Mouse (Mus musculus) stomach, embryonic 16.5 days (tissue): ENCODE results near the gene Cd209g. TPM values are rescaled to one million over a fixed set of nuclear protein-coding genes. Genes with fewer than 3 reads are reported as not detected.
"Not testable (repeated sequence)": the region's sequence is repeated elsewhere in the genome, so short reads cannot be mapped to it uniquely, and the experiment has no call there.

Experiments used
- ATAC-seq: fragments of 200-750 bp; cut with Nextera tagmentation; 2 replicates; pipeline ENCODE4 v1.8.0; 2017; ENCODE audit warnings: moderate number of reproducible peaks, moderate TSS enrichment; ENCODE audit not compliant: insufficient read depth, low FRiP score
- H3K27ac ChIP-seq: fragments of 300-500 bp; sonication (generic); 2 replicates; pipeline ENCODE4 v1.5.1; 2014; ENCODE audit warnings: low read length
- H3K27me3 ChIP-seq: fragments of 300-500 bp; sonication (generic); 2 replicates; pipeline ENCODE4 v1.6.1; 2014; ENCODE audit warnings: low read length, control low read depth, mixed read lengths; ENCODE audit not compliant: control insufficient read depth, insufficient read depth
- H3K36me3 ChIP-seq: fragments of 300-500 bp; sonication (generic); 2 replicates; pipeline ENCODE4 v1.6.1; 2014; ENCODE audit warnings: low read length; ENCODE audit not compliant: control insufficient read depth, insufficient read depth
- H3K4me1 ChIP-seq: fragments of 300-500 bp; sonication (generic); 2 replicates; pipeline ENCODE4 v1.6.1; 2014; ENCODE audit warnings: low read length, control low read depth, mixed read lengths; ENCODE audit not compliant: control insufficient read depth, insufficient read depth
- H3K4me2 ChIP-seq: fragments of 300-500 bp; sonication (generic); 2 replicates; pipeline ENCODE4 v1.6.1; 2014; ENCODE audit warnings: low read depth, low read length, mixed read lengths
- H3K4me3 ChIP-seq: fragments of 300-500 bp; sonication (generic); replicated peaks from 2 replicates; pipeline ENCODE4 v1.5.1; 2014; ENCODE audit warnings: mild to moderate bottlenecking, low read length
- H3K9ac ChIP-seq: fragments of 300-500 bp; sonication (generic); 2 replicates; pipeline ENCODE4 v1.6.1; 2014; ENCODE audit warnings: low read length
- H3K9me3 ChIP-seq: fragments of 300-500 bp; sonication (generic); replicated peaks from 2 replicates; pipeline ENCODE4 v1.6.1; 2016; ENCODE audit warnings: low read length, control low read depth; ENCODE audit not compliant: control insufficient read depth
- WGBS: fragments of 180-500 bp; shearing (Covaris S2); extraction: QIAGEN DNeasy Blood & Tissue Kit; methylation state at CpG from one replicate; pipeline ENCODE4 v1.1.7; 2014; 5-methylcytosine and 5-hydroxymethylcytosine counted together
- polyA plus RNA-seq: library from polyadenylated mRNA; unstranded; fragments of >200 nt; fragmentation: Nextera tagmentation; extraction: Ambion mirVana; gene quantifications from 2 replicates; pipeline ENCODE4 v1.2.1, GENCODE M21; 2015

Cd209g gene
- not detected in 2 replicates for polyA plus RNA-seq

DNA sequence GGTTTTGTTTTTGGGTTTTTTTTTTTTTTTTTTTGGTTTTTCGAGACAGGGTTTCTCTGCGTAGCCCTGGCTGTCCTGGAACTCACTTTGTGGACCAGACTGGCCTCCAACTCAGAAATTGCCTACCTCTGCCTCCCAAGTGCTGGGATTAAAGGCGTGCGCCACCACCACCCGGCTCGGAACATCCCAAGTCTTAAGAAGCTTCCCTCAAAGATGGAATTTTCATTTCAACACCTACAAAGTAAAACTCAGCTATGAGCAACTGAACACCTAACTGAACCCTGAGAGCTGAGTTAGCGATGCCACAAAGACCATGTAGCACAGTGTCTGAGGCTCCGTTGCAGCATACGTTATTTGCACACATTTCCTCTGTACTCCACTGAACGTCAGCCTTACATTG lies at the start of gene Cd209g:
Gene Cd209g (plus strand): TSS at position 301 of the 400 bp plus-strand sequence.
- no peaks in the 10 kb centered on the region for H3K9me3 ChIP-seq
- WGBS: 92% methylated on average over 10 of the region's 10 CpGs

DNA sequence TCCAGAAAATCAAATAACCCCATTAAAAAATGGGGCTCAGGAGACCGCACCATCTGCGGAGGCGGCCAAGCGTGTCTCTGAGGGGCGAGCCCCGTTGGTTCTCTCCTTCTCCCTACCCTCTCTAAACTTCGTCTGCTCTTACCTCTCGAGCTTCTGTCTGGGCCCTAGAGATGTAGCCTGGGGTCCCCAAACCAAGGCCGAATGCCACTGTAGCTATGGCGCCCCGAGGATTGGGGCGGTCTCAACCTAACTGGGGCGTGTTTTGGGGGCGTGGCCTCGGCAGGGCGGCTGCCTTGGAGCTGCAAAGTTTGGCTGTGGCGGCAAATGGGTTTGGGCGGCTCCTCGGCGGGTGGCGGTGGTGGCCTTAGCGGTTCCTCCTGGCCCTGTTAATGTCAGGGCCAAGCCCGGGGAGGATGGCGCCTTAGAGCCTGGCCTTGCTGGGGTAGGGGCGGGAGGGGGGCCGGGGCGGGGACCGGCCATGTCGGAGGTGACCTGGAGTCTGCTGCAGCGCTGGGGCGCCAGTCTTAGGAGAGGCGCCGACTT lies 46.6 kb upstream of the Cd209g start:
- H3K36me3 ChIP-seq, H3K27ac ChIP-seq, H3K4me2 ChIP-seq, H3K9me3 ChIP-seq, H3K9ac ChIP-seq, H3K4me3 ChIP-seq, H3K4me1 ChIP-seq, H3K27me3 ChIP-seq: not testable (repeated sequence)
- 44% methylated on average over 32 of the region's 33 CpGs for WGBS
- peak; percentile 21; the same call in 1 of the 2 replicates for ATAC-seq

More for the DNA sequence above, at the start of gene Cd209g:
- Histone ChIP-seq H3K4me3 (no peak within 1 kb of the TSS), H3K9ac (no peak within 1 kb of the TSS), H3K4me2 (no peak within 1 kb of the TSS), H3K4me1 (no peaks in the 10 kb centered on the region), H3K27ac (no peak within 1 kb of the TSS), H3K36me3 (no peaks in the 10 kb centered on the region), H3K27me3 (no peaks in the 10 kb centered on the region)
- no peak for ATAC-seq

DNA sequence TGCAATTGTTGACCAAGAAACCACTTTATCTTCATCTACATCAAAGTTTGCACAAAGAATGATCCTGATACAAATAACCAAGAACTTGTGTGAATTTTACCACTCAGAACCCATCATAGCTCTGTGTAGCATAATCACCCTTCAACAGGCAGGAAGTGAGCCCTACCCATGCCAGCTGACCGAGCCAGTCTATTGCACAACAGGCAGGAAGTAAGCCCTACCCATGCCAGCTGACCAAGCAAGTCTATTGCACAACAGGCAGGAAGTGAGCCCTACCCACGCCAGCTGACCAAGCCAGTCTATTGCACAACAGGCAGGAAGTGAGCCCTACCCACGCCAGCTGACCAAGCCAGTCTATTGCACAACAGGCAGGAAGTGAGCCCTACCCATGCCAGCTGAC lies 45.4 kb upstream of the Cd209g start:
- H3K27ac ChIP-seq, ATAC-seq, H3K9ac ChIP-seq, H3K4me3 ChIP-seq, H3K4me1 ChIP-seq, H3K4me2 ChIP-seq, H3K27me3 ChIP-seq, H3K36me3 ChIP-seq, H3K9me3 ChIP-seq: not testable (repeated sequence)
- 72% methylated on average over 3 of the region's 3 CpGs for WGBS

DNA sequence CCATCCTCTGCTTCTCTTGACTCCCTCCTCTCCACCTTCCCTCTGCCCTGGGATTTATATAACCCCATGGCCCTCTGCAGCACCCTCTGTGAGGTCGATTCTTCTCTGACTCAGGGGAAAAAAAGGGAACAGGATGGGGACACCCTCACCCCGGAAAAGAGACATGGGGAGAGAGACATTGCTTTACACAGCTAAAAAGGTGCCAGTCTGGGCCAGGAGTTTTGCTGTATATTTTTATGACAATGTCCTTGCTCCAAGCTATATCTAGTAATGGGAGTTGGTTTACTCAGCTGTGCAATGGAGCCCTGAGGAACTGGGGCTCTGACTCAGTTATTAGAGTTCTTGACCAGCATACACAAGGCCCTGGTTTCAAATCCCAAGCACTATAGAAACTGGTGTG lies 28.2 kb upstream of the Cd209g start, which contains the start of gene Cd209f:
Gene Cd209f (minus strand): TSS at position 101 of the 400 bp plus-strand sequence.
- H3K27me3 ChIP-seq: not testable (repeated sequence)

DNA sequence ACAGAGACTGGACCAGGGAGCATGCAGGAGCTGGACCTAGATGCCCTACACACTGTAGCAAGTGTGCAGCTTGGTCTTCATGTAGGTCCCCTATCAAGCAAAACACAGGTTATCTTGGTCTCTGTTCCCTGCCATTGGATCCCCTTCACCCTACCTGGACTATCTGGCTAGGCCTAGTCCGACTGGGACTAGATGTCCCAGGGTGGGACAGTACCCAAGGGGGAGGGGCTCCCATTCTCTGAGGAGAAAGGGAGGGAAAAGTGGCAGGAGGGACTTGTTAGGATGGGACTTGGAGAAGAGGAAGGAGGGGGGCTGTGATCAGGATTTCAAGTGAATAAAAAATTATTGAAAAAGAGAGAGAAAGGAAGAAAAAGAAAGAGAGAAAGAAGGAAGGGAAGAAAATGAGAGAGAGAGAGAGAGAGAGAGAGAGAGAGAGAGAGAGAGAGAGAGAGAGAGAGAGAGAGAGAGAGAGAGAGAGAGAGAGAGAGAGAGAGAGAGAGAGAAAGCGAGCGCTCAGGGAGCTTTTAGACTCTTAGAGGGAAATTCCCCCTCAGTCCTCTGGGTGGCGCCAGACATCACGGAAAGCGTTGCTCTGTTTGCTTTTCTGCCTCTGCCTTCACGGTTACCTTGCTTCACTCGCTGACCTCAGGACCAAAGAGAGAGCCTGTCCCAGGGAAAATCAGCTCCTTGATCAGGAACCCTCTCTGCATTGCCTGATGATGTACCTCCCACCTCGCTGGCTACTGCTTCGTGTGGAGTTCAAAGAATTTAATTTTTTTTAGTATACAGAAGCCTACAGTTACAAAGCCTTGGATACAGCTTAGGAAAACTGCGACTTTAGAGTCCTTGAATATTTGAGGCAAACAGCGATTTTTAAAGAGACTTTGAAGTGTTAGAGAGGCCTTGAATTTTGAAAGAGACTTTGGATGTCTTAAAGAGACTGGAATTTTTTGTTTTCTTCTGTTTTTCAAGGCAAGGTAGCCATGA lies 6.1 kb downstream of the Cd209g start:
- H3K4me1 ChIP-seq: no peaks in the 10 kb centered on the region
- ATAC-seq: 0 out of 2 replicates have a peak, but pooled peaks have one; percentile 21
- no peaks in the 10 kb centered on the region for H3K36me3 ChIP-seq
- WGBS: 12% methylated on average over 12 of the region's 12 CpGs
- no peak overlapping the region for H3K9ac ChIP-seq
- H3K9me3 ChIP-seq: 0 out of 2 replicates have a peak, but pooled peaks cover 3% of the 10 kb centered on the region
- H3K4me3 ChIP-seq: no peak overlapping the region
- H3K27ac ChIP-seq: no peak overlapping the region
- no peaks in the 10 kb centered on the region for H3K27me3 ChIP-seq
- no peak overlapping the region for H3K4me2 ChIP-seq

More for the DNA sequence above, 28.2 kb upstream of the Cd209g start, which contains the start of gene Cd209f:
- H3K27ac ChIP-seq, H3K36me3 ChIP-seq, ATAC-seq, H3K4me1 ChIP-seq, H3K9me3 ChIP-seq, H3K4me3 ChIP-seq, H3K4me2 ChIP-seq, H3K9ac ChIP-seq: not testable (repeated sequence)
- WGBS: 79% methylated on average over 1 of the region's 2 CpGs

DNA sequence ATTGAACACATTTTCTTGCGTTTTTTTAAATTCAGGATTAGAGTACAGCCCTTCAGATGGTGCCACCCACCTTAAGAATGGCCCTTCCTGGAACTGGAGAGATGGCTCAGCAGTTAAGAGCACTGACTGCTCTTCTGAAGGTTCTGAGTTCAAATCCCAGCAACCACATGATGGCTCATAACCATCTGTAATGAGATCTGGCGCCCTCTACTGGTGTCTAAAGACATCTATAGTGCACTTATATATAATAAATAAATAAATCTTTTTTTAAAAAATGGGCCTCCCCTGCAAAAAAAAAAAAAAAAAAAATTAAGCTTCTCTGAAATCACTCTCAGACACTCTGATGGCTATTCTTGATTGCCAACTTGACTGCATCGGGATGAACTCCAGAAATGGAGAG lies 7.8 kb downstream of the Cd209g start:
- H3K27ac ChIP-seq: no peak overlapping the region
- no peak for ATAC-seq
- H3K4me1 ChIP-seq: no peaks in the 10 kb centered on the region
- no peak overlapping the region for H3K4me3 ChIP-seq
- no peaks in the 10 kb centered on the region for H3K27me3 ChIP-seq
- WGBS: 59% methylated on average over 3 of the region's 3 CpGs
- no peaks in the 10 kb centered on the region for H3K36me3 ChIP-seq
- no peak overlapping the region for H3K4me2 ChIP-seq
- H3K9ac ChIP-seq: no peak overlapping the region
- 0 out of 2 replicates have a peak, but pooled peaks cover 3% of the 10 kb centered on the region for H3K9me3 ChIP-seq

DNA sequence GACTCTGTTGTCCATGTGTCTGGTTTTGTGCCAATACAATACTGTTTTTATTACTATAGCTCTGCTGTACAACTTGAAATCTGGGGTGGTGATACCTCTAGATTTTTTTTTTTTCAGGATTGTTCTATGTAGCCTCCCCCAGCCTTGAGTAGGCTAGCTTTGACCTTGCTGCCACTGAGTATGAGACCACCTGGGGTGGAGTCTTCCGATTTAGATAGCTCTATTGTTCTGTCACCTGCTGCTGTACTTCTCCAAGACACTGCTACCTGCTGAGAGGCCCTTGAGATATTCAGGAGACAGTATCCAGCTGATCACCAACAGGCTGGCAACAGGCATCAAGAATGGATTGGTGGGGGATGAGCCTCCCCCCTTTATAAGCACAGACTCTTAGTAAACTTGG lies 13.4 kb downstream of the Cd209g start:
- ATAC-seq: no peak
- Histone ChIP-seq H3K4me2 (no peak overlapping the region), H3K4me3 (no peak overlapping the region), H3K27ac (no peak overlapping the region), H3K36me3 (no peaks in the 10 kb centered on the region), H3K9ac (no peak overlapping the region), H3K27me3 (no peaks in the 10 kb centered on the region), H3K4me1 (no peaks in the 10 kb centered on the region), H3K9me3 (0 out of 2 replicates have a peak, but pooled peaks cover 3% of the 10 kb centered on the region)
- WGBS: 53% methylated on average over 1 of the region's 1 CpGs

DNA sequence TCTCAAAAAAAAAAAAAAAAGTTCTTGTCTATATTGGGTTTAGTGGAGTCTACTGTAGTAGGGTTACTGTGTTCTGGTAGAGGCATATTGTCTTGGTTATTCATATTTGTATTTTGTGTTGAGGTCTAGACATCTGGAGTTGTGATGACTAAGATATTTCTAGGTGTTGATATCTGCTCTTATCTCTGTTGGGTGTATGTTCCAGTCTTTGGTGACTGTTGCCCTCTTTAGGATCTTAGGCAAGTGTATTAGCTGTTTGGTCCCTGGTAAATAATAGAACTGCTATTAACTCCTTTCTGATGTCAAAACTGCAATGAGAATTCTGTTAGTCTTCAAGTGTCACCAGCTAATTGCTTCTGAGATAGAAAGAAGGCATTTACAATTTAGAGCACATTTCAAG lies 21.0 kb downstream of the Cd209g start:
- Histone ChIP-seq H3K9me3 (no peaks in the 10 kb centered on the region), H3K27me3 (no peaks in the 10 kb centered on the region), H3K4me3 (no peak overlapping the region), H3K4me1 (no peaks in the 10 kb centered on the region), H3K9ac (no peak overlapping the region), H3K27ac (no peak overlapping the region), H3K4me2 (no peak overlapping the region), H3K36me3 (no peaks in the 10 kb centered on the region)
- ATAC-seq: no peak

DNA sequence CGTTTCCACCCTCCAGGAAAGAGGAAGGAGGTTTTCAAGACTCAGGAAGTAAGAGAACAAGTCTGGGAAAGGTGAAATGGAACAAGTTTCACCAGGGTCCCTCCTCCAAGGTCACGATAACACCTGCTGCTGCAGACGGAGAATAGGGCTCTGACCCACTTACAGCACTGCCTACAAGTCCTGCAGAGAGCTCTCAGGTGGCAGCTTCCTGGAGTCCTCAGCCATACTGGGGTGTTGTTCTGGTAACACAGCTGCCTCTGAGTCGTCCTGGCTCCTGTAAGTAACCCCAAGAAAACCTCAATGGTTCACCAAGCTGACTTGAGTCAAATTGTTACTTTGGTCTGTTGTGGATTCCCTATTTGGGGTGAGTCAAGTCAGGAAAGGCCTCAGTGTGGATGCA lies 28.9 kb downstream of the Cd209g start:
- Histone ChIP-seq H3K27me3 (no peaks in the 10 kb centered on the region), H3K9ac (no peak overlapping the region), H3K9me3 (no peaks in the 10 kb centered on the region), H3K27ac (no peak overlapping the region), H3K4me2 (no peak overlapping the region), H3K36me3 (no peaks in the 10 kb centered on the region), H3K4me1 (peaks cover 6% of the 10 kb centered on the region), H3K4me3 (no peak overlapping the region)
- ATAC-seq: no peak
- 56% methylated on average over 4 of the region's 4 CpGs for WGBS
